Mouse (Mus musculus): Measurements from ENCODE around the gene Ptprr.

The Ptprr gene

DNA sequence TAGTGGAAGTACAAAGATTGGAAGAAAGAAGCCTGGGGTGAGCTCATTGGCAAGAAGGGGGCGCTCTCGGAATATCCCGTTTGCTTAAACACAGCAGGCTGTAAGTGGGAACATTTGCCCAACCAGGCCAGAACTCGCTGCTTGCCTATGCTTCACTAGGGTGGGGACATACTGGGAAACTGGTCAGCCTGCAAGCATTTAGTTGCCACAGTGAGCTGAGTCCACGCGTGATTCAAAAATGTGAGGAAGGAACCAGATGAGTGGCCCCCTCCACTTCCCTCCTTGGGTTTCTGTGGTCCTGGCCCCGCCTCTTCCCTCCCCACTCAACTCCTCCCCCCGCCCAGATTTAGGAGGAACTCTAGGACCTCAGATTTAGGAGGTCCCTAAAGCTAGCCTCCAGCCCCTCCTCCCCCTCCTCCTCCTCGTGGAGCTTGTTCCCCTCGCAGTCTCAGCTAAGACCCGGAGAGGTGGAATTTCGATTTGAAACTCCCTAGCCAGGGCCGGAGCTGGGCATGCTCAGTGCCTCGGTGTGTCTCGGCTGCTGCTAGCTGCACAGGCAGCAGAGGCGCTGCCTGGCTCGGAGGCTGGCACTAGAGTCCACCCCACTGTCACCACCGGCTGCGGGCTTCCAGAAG lies at the start of gene Ptprr:
Ptprr (plus strand) TSS at position 369 of the 635 bp plus-strand sequence.
- DNase-seq = peak; percentile 95 to 97

DNA sequence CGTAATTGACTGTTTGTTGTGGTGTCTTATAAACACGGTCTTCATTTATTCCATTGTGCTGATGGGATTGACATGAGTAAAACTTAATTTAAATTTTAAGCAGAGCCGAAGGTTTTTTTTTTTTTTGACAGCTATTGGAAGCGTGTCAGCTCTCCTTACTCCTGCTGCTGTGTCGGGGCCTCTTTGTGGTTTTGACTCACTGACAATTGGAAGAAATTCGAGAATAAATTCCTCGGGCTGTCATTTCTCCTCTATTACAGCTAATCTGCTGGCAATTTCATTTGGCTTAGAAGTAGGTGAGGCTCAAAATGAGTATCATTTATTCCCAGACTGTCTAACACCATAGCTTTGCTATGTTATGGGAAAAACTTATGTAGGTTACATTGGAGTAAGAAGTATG lies 41.7 kb upstream of the Ptprr start:
- no peak for DNase-seq

DNA sequence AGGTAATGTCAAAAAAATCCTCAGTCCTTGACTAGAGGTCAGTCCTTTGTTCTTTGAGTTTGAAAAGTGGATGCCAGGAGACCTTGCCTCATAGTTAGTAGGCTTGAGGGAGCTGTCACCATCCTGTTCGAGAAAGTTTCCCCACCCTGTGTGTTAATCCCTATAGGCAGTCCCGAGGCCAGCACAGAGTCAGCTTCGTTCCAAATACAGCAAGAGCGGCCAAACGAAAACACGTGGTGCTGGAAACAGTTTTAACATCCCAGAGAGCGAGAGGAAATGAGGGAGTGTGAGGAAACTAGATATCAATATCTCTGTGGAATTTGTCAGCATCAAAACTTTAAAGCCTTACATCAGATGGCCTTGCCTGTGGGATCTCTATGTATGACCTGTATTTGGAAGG lies 39.0 kb upstream of the Ptprr start:
- DNase-seq = no peak

DNA sequence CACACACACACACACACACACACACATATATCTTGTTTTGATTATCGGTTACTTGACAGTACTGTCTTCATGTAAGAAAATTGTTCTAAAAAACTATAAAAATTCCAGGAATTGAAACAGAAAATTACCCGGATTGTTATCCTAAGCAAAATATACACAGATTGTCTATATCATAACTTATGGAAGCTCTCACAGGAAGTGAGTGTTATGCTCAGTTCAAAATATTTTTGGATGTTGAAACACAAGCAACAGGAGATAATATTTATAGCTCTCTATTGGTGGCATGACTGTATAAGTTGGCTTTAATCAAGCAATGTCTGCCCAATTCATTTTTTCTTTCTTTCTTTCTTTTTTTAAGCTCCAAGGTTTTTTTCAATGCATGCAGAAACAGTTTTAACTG lies 38.0 kb upstream of the Ptprr start:
- DNase-seq = no peak

DNA sequence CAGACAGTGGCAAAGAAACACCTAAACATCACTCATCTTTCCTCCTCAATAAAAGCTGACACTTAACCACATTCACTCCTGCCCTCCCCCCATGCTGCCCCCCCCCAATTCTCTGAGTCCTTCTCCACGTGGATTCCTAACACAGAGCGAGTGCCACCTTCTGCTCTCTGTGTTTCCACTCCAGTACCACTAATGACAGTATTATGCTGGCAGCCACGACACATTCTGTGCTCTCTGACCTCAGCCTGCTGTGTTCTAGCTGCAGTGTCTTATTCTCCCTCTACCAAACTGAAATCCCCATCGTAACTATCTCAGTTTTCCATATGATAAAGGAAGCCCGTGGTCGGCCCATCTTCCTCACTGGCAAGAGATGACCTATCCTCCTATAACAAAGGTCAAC lies 33.7 kb upstream of the Ptprr start:
- peak; percentile 16 to 31 for DNase-seq

DNA sequence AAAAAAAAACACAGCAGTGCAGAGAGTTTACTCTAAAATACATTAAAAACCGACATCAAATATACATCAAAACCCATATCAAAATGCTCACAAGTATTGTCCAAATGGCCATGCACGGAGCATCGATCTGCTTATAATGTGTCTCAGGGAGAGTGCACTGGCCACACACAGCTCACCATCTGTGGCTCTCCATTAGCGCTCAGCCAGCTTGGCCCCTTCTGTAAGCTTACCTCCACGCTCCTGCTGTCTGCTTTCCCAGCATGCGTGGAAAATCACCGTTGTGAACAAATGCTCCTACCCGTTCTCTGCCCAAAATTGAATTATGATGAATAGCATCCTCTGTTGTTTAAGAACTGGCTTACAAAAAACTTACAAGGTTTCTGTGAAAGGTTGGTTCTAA lies 16.2 kb upstream of the Ptprr start:
- peak; percentile 76 to 87 for DNase-seq

DNA sequence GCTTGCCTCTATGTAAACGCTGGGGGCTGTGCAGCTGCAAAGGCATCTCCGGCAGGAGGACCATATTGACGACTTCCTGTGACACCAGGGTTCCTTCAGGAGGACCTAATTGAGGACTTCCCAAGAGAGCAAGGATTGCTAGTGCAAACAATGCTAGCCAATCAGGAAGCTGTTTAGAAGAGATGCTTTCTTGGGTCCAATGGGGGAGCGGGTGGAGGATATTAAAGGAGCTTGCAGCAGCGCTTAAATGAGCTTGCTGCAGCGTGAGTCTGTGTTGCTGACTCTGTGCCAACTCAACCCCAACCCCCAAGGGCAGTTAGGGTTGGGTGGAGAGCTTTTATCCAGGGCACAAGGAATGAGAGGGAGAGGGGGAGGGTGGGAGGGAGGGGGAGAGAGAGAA lies 11.3 kb upstream of the Ptprr start:
- peak in 1 of 2 experiments; percentile 28 for DNase-seq

DNA sequence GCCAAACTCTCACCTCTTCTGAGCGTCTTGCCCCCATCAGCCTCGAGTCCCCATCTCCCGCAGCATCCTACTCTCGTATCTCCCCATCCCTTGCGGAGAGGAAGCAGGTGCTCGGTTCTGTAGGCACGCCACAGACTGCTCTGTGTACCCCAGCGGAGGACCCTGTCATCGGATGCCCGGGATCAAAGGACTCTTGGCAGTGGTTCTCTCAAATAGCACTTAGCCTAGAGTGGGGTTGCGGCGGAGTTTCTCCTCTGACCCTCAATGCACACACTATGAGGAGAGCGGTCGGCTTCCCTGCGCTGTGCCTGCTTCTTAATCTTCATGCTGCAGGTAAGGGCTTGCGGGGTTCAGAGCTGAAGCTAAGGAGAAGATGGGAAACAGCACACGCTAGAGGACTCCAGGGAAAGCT lies 473 bp downstream of the Ptprr start:
- no peak for DNase-seq

DNA sequence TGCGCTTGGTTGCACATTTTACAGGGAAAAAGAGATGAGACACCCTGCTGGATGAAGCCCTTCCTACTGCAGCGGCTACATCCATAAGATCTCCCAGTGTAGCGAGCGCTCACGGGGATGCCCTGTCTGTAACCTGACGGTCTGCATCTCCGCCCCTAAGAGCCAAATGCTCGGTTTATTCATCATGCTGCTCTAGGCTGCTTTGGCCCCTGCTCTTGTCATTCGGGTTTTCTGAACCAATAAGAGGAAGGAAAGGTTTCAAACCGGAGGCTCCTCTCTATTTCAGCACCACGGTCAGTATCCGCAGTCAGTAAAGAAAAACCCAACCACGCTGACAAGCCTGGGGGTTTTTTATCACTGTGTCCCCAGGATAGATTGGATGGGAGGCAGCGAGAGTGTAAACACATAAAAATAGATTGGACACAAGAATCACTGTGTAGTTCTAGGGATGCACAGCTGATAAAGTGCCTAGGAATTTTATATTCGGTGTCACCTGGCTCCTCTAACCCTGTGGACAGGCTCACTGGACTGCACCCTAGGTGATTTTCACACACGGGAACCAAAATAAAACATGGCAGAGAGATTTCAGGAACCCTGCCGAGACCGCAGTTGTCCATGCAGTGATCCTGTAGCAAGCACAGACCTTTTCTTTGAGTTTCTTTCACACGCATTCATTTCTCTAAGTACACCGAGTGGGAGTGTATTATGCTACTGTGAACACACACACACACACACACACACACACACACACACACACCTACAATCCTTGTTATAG lies 1.3 kb downstream of the Ptprr start:
- DNase-seq = peak; percentile 75 to 79

DNA sequence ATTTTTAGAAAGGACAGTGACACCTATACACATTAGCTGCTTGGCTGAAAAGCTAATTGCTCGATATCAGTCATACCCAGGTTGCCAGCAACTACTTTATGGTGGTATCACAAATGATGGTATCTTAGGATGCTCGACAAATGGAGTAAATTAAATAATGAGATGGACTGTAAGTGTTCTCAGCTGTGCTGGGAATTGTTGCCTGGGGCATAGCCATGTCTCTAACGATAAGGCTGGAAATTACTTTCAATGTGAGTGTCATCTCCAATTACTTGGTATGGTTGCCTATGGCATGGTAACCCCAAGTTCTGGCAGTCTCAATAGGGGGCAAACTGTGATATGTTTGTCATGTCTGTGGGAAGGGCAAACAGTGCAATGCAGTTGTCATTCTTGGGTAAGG lies 3.1 kb downstream of the Ptprr start:
- DNase-seq = peak in 1 of 2 experiments; percentile 39

DNA sequence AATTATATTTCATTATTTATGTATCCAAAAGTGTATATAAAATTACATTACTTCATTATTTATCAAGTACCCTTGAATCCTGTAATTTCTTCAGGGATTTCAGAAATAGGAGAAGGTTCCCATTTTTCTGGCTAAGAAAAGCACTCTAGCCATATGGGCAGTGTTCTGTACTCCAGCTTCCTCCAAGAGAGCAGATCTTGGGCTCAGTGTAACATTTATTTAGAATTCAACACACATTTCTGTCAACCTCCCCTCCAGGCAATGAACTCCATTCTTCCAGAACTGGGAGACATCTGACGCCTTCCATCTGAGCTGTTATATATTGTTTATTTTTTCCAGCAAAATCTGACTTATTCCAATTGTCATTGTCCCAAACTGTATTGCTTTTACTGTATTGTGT lies 20.1 kb downstream of the Ptprr start:
- DNase-seq = no peak

DNA sequence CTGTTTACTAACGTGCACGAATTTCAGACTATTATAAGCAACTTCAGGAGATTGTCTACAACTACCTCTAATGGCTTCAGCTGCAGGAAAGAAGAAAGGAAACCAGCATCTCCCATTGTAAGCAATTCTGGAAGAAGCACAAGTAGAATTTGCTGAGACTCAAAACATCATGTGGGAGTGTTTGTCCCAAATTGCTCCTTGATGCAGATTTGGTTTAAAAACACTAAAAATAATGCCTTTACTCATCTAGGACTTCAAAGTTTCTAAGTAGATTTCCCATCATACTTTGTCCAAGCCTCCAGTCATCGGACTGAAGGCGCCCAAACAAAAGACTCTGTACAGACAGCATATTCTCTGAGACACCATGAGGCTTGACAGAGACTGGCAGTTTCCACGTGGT lies 57.9 kb downstream of the Ptprr start:
- DNase-seq = no peak

DNA sequence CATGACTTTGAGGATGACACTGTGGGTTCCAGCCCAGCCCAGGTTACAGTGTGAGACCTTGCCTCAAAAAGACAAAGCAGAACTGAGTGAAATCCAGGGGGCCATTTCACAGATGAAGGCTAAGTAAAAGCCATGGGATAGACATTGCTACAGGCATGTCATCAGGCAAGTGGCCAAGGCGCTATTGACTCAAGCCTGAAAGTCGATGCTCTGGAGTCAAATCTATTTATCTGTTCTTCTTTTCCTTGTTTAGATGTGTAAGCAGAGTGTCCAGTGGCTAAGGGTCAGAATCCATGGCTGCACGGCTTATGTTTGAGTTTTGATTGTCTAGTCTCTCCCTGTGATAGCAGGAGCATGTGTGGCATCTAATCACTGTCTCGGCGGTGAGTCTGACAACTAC lies 60.6 kb downstream of the Ptprr start:
- no peak for DNase-seq

DNA sequence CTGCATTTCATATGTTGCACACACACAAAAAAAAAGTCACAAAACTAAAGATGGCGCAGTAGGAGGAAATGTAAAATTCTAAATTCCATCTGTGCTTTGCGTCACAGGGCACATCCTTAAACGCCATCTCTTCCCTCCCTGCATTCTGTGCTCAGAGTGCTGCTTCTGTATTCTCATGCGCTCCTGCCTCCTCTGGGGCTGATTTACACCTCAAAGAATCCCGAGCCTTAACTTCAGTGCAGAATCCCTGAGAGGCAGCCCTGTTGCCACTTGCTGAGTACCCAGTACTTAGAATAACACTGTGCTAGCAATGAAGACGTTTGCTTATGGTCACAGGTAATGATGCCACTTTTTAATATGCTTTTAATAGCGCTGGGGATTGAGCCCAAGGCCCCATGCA lies 61.4 kb downstream of the Ptprr start:
- DNase-seq = no peak

DNA sequence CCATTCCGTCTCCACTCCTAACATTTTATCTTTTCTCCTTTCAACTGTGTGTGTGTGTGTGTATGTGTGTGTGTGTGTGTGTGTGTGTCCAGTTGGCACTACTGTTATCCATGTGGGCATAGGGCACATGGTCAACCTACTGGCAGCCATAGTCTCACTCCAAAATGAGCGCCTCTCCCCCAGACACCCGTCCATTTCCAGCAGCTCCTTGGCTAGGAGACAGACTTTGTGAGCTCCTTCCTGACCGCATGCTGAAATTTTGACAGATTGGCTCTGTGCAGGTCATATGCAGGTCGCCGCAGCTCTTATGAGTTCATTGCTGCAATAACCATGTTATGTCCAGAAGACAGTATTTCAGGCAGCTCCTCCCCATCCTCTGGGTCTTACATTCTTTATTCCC lies 62.8 kb downstream of the Ptprr start:
- DNase-seq = peak; percentile 87 to 91

DNA sequence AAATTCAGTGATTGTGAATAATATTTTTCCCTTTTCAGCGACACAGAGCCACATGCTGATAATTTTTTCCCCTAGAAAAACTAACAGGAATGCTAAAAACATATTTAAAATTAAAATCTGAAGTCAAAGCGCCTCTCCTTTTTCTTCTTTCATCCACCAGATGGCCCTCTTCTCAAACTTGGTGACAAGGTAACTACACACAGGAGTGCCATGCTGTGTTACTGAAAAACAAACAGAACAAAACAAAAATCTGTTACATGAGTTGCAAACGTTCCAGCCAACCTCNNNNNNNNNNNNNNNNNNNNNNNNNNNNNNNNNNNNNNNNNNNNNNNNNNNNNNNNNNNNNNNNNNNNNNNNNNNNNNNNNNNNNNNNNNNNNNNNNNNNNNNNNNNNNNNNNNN lies 66.0 kb downstream of the Ptprr start:
- DNase-seq = peak; percentile 27 to 49

DNA sequence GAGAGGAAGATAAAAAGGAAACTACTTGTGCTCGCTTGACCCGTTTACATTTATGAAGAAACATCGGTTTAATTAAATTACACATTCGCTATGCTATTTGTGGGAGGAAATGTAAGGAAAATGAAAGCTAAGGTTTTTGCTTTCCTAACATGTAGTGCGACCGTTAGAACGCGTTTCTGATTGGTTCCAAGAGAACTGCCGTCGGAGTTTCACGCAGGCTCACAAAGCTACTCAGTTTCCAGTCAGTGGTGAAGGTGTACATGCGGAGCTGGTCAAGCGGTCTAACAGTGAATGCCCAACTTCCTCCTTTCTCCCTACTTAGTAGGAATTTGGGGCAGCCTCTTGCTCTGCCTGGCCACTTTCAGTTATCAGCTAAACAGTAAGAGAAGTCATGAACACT lies 78.5 kb downstream of the Ptprr start:
- DNase-seq = no peak

DNA sequence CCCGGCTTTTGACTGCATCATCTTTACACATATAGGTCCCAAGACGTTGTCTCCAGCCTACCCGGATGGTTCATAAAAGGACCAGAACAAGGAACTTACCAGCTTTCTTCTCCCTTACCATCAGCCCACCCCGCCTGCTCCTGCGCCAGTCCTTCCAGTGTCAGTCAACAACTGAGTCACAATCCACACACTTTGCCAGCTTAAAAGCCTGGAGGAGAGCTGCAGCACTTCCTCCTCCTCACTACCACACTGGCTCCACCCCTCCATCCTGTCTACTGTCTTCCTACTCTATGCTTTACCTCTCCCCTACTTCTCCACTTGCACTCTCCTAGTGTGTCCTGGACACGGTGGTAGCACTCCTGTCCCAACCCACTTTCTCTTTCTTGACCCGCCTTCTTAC lies 80.5 kb downstream of the Ptprr start:
- no peak for DNase-seq

DNA sequence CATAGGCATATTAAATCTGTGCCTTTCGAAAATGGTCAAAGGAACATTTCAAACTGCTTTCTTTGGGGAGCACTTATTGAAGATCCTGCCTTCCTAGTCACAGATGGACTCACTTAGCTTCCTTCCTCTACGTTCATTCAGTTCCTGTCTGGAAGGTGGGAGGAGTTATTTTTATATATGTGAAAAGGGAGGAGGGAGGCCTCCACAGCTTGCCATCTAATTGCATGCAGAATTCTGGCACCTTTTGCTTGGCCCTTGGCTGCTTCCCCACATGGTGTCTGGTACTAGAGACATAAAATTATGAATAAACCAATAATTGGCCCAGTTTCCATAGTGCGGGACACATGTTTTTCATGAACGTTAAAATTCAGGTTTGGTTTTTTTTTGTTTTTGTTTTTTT lies 90.2 kb downstream of the Ptprr start:
- peak; percentile 77 to 82 for DNase-seq

DNA sequence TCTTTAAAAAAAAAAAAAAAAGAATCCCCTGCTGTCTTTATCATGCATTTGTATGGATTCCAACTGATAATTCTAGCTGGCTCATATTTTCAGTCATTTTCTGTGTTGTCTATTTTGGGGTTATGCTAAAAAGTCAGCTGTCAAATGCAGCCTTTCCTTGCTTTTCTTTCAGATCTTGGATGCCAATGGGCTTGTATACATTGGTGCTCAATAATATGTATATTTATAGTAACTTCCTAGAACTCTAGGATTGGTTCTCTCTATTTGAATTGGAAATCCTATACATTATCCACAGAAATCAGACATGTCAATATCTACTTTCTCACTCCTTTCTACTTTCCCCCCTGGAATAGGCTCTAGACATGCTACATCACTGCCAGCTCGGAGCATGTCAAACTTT lies 90.7 kb downstream of the Ptprr start:
- DNase-seq = no peak

DNA sequence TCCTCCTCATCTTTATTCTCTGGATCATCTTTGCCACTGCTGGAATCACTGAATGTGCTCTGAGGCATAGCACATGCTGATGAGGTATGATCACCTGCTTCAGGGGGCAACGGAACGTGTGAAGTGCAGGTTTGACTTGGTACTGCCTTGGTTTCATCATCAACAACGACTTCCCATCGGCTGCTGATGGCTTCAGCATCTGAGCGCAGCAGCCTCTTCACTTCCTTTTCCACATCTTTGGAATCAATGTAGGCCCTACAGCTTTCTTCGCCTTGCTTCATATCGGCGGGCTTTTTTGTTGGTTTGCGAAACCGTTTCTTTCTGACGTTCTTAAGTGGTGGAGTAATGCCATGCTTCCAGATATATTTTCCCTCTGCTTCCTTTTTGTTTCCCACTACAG lies 94.9 kb downstream of the Ptprr start:
- DNase-seq = no peak

DNA sequence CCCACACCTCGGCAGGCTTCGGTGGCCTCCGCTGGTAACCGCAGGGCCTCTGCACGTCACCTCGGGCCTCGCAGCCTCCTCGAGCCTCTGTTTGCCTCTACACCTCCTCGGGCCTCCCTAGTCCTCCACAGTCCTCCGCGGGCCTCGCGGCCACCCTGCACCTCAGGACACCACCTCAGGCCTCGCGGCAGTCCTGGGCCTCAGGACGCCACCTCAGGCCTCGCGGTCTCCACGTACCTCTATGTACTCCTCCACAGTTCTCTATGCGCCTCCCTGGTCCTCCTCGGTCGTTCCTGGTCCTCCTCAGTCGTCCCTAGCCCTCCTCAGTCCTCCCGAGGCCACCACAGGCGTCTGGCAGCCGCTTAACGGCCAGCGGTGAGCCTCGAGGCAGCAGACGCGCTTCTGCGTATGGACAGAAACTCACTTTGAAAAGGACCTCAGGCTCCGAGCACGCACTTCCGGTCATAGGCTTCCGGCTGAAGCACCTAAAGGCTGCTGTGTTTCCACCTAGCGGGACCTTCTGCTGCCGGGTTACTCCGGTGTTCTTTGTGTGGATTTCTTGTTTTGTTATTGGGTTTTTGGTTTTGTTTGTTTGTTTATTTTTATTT lies 96.0 kb downstream of the Ptprr start, which contains the start of gene 4933416C03Rik:
4933416C03Rik (minus strand) TSS at position 51 of the 608 bp plus-strand sequence.
- no peak for DNase-seq

DNA sequence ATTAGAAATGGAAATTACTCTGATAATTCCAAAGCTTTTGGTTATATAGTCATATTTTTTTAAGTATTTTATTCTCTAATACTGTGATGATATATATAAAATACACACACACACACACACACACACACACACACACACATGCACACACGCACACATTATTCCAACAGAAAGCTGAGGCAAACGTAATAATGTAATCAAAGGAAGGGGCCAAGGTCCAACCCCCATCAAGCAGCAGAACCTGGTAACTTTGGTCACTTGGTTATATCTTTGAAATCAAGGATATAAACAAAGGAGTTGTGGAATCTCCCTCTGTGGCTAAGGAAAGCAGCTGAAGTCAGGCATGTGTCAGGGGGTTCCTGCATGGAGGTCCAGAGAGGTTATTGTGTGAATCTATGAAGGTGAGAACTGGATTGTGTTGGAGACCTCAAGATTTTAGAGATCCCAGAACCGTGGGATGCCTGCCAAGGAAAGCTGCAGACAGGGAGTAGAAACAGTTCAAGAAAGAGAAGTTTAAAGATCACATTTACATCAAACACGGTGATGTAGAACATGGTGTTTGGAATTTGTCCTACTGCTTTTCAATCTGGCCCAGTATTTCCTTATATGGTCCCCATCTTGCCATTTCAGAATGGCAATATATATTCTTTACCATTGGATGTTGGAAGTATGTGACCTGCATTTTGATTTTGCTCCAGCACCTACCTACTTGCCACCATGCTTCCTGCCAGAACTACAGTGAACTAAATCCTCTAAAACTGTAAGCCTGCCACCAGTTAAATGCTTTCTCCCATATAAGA lies 98.1 kb downstream of the Ptprr start:
- DNase-seq = peak; percentile 30 to 46
